In the genomic region with DNA sequence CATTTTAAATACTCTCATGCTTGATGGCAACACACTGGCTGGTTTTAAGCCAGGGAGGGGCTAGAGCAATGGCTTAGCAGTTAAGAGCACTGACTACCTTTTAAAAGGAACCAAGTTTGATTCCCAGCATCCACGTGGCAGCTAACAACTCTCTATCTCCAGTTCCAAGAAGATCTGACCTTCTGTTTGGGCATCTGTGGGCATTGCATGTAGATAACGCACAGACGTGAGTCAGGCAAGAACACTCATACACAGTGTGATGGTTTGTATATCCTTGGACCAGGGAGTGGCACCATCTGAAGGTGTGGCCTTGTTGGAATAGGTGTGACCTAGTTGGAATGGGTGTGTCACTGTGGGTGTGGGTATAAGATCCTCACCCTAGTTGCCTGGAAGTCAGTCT, we compare ENCODE assay signal across 11 mouse cellular contexts. TPM values are rescaled to one million over a fixed set of nuclear protein-coding genes. Genes with fewer than 3 reads are reported as not detected.
"Had no signal": no experiment of that assay in that cellular context is flagged by ENCODE, and none has a peak within 500 bp of the region (broad histone marks: within the 10 kb centered on the region; RNA-seq: fewer than 3 reads in every experiment).

No protein-coding gene starts in this region.

RNA-seq across cellular contexts. Expression of a gene that starts 14.5 kb away (rescaled TPM):
- total RNA-seq: megakaryocyte progenitor cell, adult 5-6 weeks; midbrain, postnatal 0 days; monocyte, adult 5-6 weeks; neutrophil, adult 5-6 weeks had no signal
- polyA plus RNA-seq: macrophage; midbrain, embryonic 11.5 days; midbrain, embryonic 13.5 days; midbrain, embryonic 15.5 days; midbrain, postnatal 0 days; neural tube, embryonic 12.5 days; neural tube, embryonic 14.5 days; spleen, adult 2 months had no signal
